Mouse (Mus musculus): Measurements from ENCODE around the gene Vps37c.

DNA sequence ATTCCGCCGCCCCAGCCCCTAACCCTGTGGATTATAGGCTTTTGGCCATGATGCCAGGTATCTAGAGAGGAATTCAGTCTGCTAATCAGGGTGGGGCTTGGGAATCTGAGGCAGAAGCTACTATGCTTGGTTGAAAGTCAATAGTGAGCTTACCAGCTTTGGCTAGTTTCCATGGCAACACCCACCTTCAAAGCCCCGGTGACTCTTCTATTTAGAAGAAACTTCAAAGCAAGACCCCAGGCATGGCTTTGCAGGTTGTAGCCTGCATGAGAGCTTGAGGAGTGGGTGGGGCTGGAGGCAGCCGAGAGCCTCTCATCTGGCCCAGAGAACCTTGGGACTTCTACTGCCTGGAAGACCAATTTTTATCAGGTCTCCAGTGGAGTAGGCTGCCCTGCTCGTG lies 35.1 kb downstream of the Vps37c start:
- TF ChIP-seq CTCF (IDR thresholded peaks at IDR 0.05) (no peak), EP300 (IDR thresholded peaks at IDR 0.05) (no peak)
